Mouse (Mus musculus): ENCODE measurements around the gene Xpnpep2. TPM values are rescaled to one million over a fixed set of nuclear protein-coding genes. Genes with fewer than 3 reads are reported as not detected.

The Xpnpep2 gene
- polyA plus RNA-seq, 1 experiment from 2014 or later, result 0.78 TPM

DNA sequence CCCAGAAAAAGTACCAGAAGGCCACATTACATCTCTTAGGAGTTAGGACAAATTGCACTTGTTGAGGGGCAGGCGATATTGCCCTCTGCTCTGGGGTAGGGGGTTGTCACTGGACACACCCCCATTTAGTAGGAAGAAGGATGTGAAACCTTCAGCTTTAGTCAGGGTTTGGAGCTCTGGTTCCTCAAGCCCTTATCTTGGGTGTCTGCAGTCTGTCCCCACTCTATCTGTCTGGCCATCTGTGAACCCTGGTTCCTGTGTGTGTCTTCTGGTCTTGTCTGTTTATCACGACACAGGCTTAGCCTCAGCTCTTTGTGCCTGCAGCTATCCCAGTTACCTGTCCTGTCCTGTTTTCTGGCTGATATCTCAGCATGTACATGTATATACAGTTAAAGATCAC lies 44.9 kb downstream of the Xpnpep2 start:
- no peaks in the 10 kb centered on the region for H3K9me3 ChIP-seq
- H3K4me1 ChIP-seq (replicated peaks), result no peaks in the 10 kb centered on the region
- H3K4me2 ChIP-seq, result no peak overlapping the region
- H3K36me3 ChIP-seq, result no peaks in the 10 kb centered on the region
- H3K4me3 ChIP-seq, result no peak overlapping the region
- no peak overlapping the region for H3K9ac ChIP-seq
- WGBS, result 87% methylated on average over 2 of the region's 2 CpGs
- no peak overlapping the region for H3K27ac ChIP-seq
- no peak for ATAC-seq (ENCODE audit: low FRiP score)
- H3K27me3 ChIP-seq, result no peaks in the 10 kb centered on the region

DNA sequence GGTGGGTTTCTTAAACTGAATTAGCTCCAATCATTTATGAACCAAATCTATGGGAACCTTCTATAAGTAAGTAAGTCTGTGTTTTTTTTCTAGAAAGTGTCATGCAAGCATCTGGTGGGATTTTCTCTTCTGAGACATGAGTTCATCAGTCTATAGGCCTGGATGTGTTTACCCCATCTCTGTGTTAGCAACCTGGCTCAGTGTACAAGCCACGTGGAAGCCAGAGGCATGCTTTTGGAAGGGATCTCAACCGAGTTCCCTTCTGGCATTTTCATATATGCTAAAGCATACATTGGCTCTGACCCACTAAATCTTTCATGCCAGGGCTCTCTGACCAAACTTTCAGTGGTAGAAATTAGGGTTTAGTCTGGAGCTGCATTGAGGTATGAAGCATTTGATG lies 45.4 kb downstream of the Xpnpep2 start:
- no peak overlapping the region for H3K4me2 ChIP-seq
- H3K9me3 ChIP-seq, result no peaks in the 10 kb centered on the region
- no peak overlapping the region for H3K4me3 ChIP-seq
- H3K27me3 ChIP-seq, result no peaks in the 10 kb centered on the region
- WGBS, result 69% methylated on average over 2 of the region's 2 CpGs
- no peak for ATAC-seq (ENCODE audit: low FRiP score)
- H3K9ac ChIP-seq, result no peak overlapping the region
- H3K36me3 ChIP-seq, result no peaks in the 10 kb centered on the region
- no peaks in the 10 kb centered on the region for H3K4me1 ChIP-seq (replicated peaks)
- H3K27ac ChIP-seq, result no peak overlapping the region

DNA sequence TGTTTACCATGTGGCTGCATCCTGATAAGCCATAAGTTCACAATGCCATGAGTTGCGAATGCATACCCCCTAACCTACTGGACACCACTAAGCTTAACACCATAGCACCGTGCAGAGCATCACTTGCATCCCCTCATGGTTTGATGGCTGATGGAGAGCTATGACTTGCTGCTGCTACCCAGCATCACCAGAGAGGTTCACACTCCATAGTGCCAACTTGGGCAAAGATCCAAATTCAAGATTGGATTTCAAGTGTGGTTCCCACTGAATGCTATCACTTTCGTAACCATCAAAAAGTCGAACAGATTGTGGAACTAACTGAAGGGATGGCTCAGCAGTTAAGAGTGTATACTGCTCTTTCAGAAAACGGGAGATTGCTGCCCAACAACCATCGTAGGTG lies 47.0 kb downstream of the Xpnpep2 start:
- no peak overlapping the region for H3K4me2 ChIP-seq
- no peaks in the 10 kb centered on the region for H3K4me1 ChIP-seq (replicated peaks)
- no peaks in the 10 kb centered on the region for H3K27me3 ChIP-seq
- H3K9me3 ChIP-seq, result no peaks in the 10 kb centered on the region
- ATAC-seq (ENCODE audit: low FRiP score), result no peak
- H3K9ac ChIP-seq, result no peak overlapping the region
- H3K27ac ChIP-seq, result no peak overlapping the region
- H3K36me3 ChIP-seq, result no peaks in the 10 kb centered on the region
- WGBS, result 91% methylated on average over 6 of the region's 6 CpGs
- H3K4me3 ChIP-seq, result no peak overlapping the region

DNA sequence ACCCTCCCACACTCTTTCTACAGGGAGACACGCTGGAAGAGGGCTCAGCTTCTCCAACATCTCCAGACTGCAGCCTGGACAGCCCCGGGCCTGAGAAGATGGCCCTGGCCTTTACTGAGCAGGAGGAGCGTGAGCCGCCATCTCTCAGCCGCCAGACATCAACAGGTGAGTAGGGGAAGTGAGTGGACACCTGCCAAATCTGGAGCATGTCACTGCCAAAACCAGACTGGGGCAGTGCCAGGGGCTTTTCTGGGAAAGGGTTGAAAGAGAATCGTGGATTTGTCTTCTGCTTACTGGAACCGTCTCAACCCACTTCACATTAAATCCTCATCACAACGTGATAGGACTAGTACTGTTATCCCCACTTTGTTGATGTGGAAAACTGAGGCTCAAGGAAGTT lies 48.9 kb downstream of the Xpnpep2 start:
- 89% methylated on average over 8 of the region's 8 CpGs for whole genome bisulfite sequencing
- H3K9me3 ChIP-seq, result no peaks in the 10 kb centered on the region
- H3K4me3 ChIP-seq, result no peak overlapping the region
- H3K9ac ChIP-seq, result no peak overlapping the region
- H3K4me2 ChIP-seq, result no peak overlapping the region
- no peaks in the 10 kb centered on the region for H3K4me1 ChIP-seq (replicated peaks)
- no peak overlapping the region for H3K27ac ChIP-seq
- no peaks in the 10 kb centered on the region for H3K36me3 ChIP-seq
- no peaks in the 10 kb centered on the region for H3K27me3 ChIP-seq
- ATAC-seq (ENCODE audit: low FRiP score), result no peak

DNA sequence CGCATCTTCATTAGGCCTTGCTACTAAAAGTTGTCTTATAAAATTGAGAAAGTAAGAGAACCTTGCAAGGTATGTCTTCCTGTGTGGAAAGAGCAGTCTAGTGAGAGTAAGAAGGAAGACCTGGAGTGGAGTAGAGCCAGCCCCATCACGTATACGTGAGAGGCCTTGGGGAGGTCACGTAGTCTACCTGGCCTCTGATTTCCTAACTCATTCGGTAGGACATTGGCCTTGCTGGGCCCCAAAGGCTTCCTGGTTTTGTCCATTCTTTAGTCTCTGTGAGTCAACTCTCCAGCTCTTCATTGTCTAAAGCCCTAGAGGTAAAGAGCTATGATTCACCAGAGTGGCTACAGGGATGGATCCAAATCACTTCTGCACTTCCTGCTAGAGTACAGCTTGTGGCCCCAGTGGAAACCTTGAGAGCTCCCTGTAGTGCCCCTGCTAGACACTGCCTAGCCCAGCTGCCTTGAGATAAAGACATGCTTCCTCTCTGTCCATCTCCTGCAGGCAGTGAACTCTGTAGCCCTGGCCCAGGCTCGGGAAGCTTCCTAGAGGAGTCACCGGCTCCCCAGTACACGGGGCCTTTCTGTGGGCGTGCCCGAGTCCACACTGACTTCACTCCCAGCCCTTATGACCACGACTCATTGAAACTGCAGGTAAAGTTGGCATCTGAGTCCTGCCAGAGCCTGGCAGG lies 49.8 kb downstream of the Xpnpep2 start:
- H3K4me1 ChIP-seq (replicated peaks), result no peaks in the 10 kb centered on the region
- no peak overlapping the region for H3K9ac ChIP-seq
- H3K27ac ChIP-seq, result no peak overlapping the region
- no peaks in the 10 kb centered on the region for H3K27me3 ChIP-seq
- no peak overlapping the region for H3K4me2 ChIP-seq
- WGBS, result 91% methylated on average over 11 of the region's 11 CpGs
- ATAC-seq (ENCODE audit: low FRiP score), result no peak
- H3K36me3 ChIP-seq, result no peaks in the 10 kb centered on the region
- no peak overlapping the region for H3K4me3 ChIP-seq
- no peaks in the 10 kb centered on the region for H3K9me3 ChIP-seq

DNA sequence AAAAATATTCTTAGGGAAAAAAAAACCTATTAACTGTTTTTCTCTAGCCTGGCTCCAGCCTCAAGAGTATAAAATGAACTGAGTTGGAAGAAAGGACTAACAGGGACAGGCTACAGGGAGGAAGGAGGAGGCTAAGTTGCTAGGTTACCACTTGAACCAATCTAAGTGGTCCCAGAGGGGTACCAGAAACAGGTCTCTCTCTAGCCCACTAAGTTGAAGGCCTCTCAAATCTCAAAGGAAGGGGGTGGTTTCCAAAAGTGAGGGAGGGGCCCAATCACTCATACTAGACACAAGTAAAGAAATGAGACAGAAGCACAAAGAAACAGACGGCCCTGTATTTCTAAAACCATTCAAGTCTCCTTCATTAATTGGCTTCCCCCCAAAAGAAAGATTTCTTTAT lies 61.4 kb downstream of the Xpnpep2 start:
- no peak for ATAC-seq (ENCODE audit: low FRiP score)
- no peak overlapping the region for H3K4me3 ChIP-seq
- H3K4me2 ChIP-seq, result no peak overlapping the region
- H3K9me3 ChIP-seq, result no peaks in the 10 kb centered on the region
- no peak overlapping the region for H3K27ac ChIP-seq
- H3K27me3 ChIP-seq, result no peaks in the 10 kb centered on the region
- H3K4me1 ChIP-seq (replicated peaks), result no peaks in the 10 kb centered on the region
- H3K36me3 ChIP-seq, result peaks cover 14% of the 10 kb centered on the region
- WGBS, result 30% methylated on average over 1 of the region's 1 CpGs
- H3K9ac ChIP-seq, result no peak overlapping the region

DNA sequence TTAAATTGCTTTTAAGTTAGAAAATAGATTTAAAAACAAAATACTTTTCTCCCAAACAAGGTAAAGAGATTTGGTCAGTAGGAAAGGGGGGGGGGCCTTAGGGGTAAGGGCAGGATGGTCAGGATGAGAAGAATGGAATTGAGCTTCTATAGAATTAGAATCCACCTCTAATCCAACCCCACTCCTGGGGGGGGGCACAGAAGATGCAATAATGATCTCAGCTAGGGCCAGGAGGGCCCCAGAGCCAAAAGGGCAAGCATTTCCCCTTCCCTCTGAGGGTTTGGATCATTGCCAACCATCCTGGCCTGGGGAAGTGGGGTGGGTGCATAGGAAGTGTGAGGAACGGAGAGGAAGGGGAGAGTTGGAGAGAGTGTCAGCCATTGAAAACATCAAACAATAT lies 61.8 kb downstream of the Xpnpep2 start:
- H3K27me3 ChIP-seq, result no peaks in the 10 kb centered on the region
- 37% methylated on average over 1 of the region's 1 CpGs for WGBS
- no peaks in the 10 kb centered on the region for H3K4me1 ChIP-seq (replicated peaks)
- H3K9me3 ChIP-seq, result no peaks in the 10 kb centered on the region
- H3K27ac ChIP-seq, result no peak overlapping the region
- no peak overlapping the region for H3K4me2 ChIP-seq
- no peak overlapping the region for H3K4me3 ChIP-seq
- peaks cover 14% of the 10 kb centered on the region for H3K36me3 ChIP-seq
- no peak overlapping the region for H3K9ac ChIP-seq
- ATAC-seq (ENCODE audit: low FRiP score), result no peak

DNA sequence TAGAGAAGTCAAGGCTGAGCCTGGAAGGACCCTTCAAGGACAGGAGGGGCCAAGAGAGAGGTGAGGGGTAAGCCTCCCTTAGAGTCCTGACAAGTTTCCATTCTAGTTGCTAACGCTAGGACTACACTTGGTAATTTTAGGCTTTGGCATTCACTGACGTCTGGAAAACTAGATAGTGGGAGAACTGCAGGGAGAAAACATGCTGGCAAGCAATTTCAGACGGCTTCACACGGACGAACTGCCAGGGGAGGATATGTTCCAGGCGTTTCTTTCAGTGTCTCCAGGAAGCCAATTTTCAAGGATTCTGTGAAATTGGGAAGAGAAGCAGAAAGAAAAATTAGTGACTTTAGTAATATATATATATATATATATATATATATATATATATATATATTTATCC lies 73.3 kb downstream of the Xpnpep2 start:
- 79% methylated on average over 6 of the region's 6 CpGs for WGBS
- ATAC-seq (ENCODE audit: low FRiP score), result no peak
- H3K36me3 ChIP-seq, result peaks cover 25% of the 10 kb centered on the region

DNA sequence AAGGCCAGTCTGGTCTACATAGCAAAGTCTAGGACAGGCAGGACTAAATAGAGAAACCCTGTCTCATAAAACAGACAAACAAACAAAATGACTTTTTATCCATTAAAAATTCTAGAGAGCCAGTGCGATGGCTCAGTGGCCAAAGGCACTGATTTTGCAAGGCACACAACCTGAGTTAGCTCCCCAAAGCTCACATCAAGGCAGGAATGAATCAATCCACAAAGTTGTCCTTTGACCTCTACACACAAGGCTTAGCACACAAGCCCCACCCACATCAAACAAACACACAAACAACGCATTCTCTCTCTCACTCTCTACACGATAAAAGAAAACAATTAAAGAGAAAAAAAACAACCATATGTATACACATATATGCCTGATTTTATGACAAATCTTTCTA lies 76.2 kb downstream of the Xpnpep2 start:
- no peaks in the 10 kb centered on the region for H3K9me3 ChIP-seq
- no peaks in the 10 kb centered on the region for H3K4me1 ChIP-seq (replicated peaks)
- H3K27ac ChIP-seq, result no peak overlapping the region
- H3K9ac ChIP-seq, result no peak overlapping the region
- no peak for ATAC-seq (ENCODE audit: low FRiP score)
- 83% methylated on average over 3 of the region's 3 CpGs for WGBS
- peaks cover 21% of the 10 kb centered on the region for H3K36me3 ChIP-seq
- H3K27me3 ChIP-seq, result no peaks in the 10 kb centered on the region
- H3K4me3 ChIP-seq, result no peak overlapping the region
- no peak overlapping the region for H3K4me2 ChIP-seq

More for the DNA sequence above, 73.3 kb downstream of the Xpnpep2 start:
- H3K9me3 ChIP-seq, result no peaks in the 10 kb centered on the region
- no peaks in the 10 kb centered on the region for H3K4me1 ChIP-seq (replicated peaks)
- H3K4me3 ChIP-seq, result no peak overlapping the region
- no peak overlapping the region for H3K4me2 ChIP-seq
- H3K9ac ChIP-seq, result no peak overlapping the region
- no peak overlapping the region for H3K27ac ChIP-seq
- no peaks in the 10 kb centered on the region for H3K27me3 ChIP-seq

Other genes starting within 250 kb of the Xpnpep2 start
- gene Smarca1, start 215.8 kb upstream of the Xpnpep2 start, polyA plus RNA-seq (2015; fragmentation: Nextera tagmentation; extraction: Ambion mirVana), result 36.9 and 40.4 TPM in 2 replicates
- gene Ocrl, start 196.3 kb upstream of the Xpnpep2 start, polyA plus RNA-seq (2015; fragmentation: Nextera tagmentation; extraction: Ambion mirVana), result 25.8 and 26.0 TPM in 2 replicates
- gene Apln, start 73.9 kb upstream of the Xpnpep2 start, polyA plus RNA-seq (2015; fragmentation: Nextera tagmentation; extraction: Ambion mirVana), result 2.9 and 3.1 TPM in 2 replicates
- 1.1 and 1.3 TPM in 2 replicates for gene Sash3, start 37.7 kb downstream of the Xpnpep2 start, polyA plus RNA-seq (2015; fragmentation: Nextera tagmentation; extraction: Ambion mirVana)
- 9.6 and 10.0 TPM in 2 replicates for gene Zdhhc9, start 100.2 kb downstream of the Xpnpep2 start, polyA plus RNA-seq (2015; fragmentation: Nextera tagmentation; extraction: Ambion mirVana)
- 16.3 and 19.1 TPM in 2 replicates for gene Utp14a, start 148.1 kb downstream of the Xpnpep2 start, polyA plus RNA-seq (2015; fragmentation: Nextera tagmentation; extraction: Ambion mirVana)
- gene Bcorl1, start 232.6 kb downstream of the Xpnpep2 start, polyA plus RNA-seq (2015; fragmentation: Nextera tagmentation; extraction: Ambion mirVana), result 7.6 and 7.8 TPM in 2 replicates

Measured in hindbrain, embryonic 13.5 days (tissue).